Mouse (Mus musculus): ENCODE data around the gene Lexm.

DNA sequence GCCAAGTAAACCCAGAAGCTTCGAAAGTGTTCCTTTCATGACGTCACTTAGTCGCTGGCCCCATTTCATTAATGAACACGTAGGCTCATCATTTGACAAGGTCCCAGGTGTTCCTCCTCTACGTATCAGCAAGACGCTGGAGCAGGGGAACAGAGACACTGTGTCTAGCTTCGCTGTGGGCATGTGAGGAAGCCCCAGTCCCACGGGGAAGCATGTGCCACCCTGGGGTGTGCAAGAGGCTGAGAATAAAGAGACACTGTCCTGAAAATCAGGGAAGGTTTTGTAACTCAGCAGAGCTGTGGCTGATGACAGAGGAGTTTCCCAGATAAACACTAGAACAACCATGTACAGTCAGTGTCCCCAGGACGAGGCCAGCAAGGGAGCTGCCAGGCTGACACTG, 20.0 kb downstream of the Lexm start:
- TF ChIP-seq CTCF (IDR thresholded peaks at IDR 0.05; ENCODE audit: borderline replicate concordance, control insufficient read depth, extremely low read depth, insufficient read depth, low read length, poor library complexity), result no peak
- no peak for TF ChIP-seq POLR2A (IDR thresholded peaks at IDR 0.05; ENCODE audit: control insufficient read depth, extremely low read depth, insufficient read depth, low read length, poor library complexity)
